Mouse (Mus musculus): ENCODE results near the gene Syn3.

Syn3 gene

GRCm38 (mm10) chr10:86337239-86337638 is 161.5 kb downstream of the Syn3 start:
- DNase-seq = no peak

- DNase-seq = no peak
These were observed 162.2 kb downstream of the Syn3 start for GRCm38 (mm10) chr10:86336506-86336905.

- DNase-seq = no peak
These were observed 164.1 kb downstream of the Syn3 start for GRCm38 (mm10) chr10:86334581-86334980.

- DNase-seq = no peak
These were observed 165.8 kb downstream of the Syn3 start for GRCm38 (mm10) chr10:86332942-86333341.

- no peak for DNase-seq
These were observed 166.9 kb downstream of the Syn3 start for GRCm38 (mm10) chr10:86331681-86332281.

GRCm38 (mm10) chr10:86330993-86331680 is 167.6 kb downstream of the Syn3 start:
- no peak for DNase-seq

- no peak for DNase-seq
These were observed 169.3 kb downstream of the Syn3 start for GRCm38 (mm10) chr10:86329241-86329882.

- DNase-seq = no peak
These were observed 170.0 kb downstream of the Syn3 start for GRCm38 (mm10) chr10:86328691-86329090.

GRCm38 (mm10) chr10:86328143-86328542 is 170.6 kb downstream of the Syn3 start:
- no peak for DNase-seq

GRCm38 (mm10) chr10:86325272-86325671 is 173.4 kb downstream of the Syn3 start:
- DNase-seq = no peak

- no peak for DNase-seq
These were observed 175.3 kb downstream of the Syn3 start for GRCm38 (mm10) chr10:86323275-86323994.

GRCm38 (mm10) chr10:86322006-86322405 is 176.7 kb downstream of the Syn3 start:
- no peak for DNase-seq

- no peak for DNase-seq
These were observed 177.5 kb downstream of the Syn3 start for GRCm38 (mm10) chr10:86321194-86321593.

- no peak for DNase-seq
These were observed 178.5 kb downstream of the Syn3 start for GRCm38 (mm10) chr10:86320204-86320603.

GRCm38 (mm10) chr10:86319526-86319925 is 179.2 kb downstream of the Syn3 start:
- no peak for DNase-seq

- no peak for DNase-seq
These were observed 180.1 kb downstream of the Syn3 start for GRCm38 (mm10) chr10:86318552-86319140.

- DNase-seq = no peak
These were observed 181.1 kb downstream of the Syn3 start for GRCm38 (mm10) chr10:86317633-86318032.

- no peak for DNase-seq
These were observed 183.2 kb downstream of the Syn3 start for GRCm38 (mm10) chr10:86315513-86315912.

- no peak for DNase-seq
These were observed 185.2 kb downstream of the Syn3 start for GRCm38 (mm10) chr10:86313448-86313847.

- no peak for DNase-seq
These were observed 185.7 kb downstream of the Syn3 start for GRCm38 (mm10) chr10:86312976-86313375.

GRCm38 (mm10) chr10:86310527-86310926 is 188.2 kb downstream of the Syn3 start:
- no peak for DNase-seq

GRCm38 (mm10) chr10:86307235-86307634 is 191.5 kb downstream of the Syn3 start:
- no peak for DNase-seq

- no peak for DNase-seq
These were observed 194.1 kb downstream of the Syn3 start for GRCm38 (mm10) chr10:86304583-86304982.
